Mouse (Mus musculus): ENCODE data around the gene Cenpm.

Gene Cenpm

DNA sequence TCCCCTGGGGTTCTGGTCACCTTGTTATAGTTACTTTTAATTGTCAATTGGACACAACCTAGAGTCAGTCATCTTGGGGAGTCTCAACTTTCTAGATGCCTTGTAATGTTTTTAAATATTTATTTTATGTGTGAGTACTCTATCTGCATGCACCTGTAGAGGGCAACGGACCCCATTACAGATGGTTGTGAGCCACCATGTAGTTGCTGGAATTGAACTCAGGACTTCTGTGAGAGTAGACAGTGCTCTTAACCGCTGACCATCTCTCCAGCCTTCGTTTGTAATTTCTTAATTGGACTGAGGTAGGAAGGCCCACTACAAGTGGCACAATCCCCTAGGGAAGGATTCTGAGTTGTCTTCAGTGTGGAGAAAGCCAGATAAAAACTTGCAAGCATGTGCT lies 1.2 kb downstream of the Cenpm start:
- no peak for DNase-seq (ENCODE audit: low spot score)

DNA sequence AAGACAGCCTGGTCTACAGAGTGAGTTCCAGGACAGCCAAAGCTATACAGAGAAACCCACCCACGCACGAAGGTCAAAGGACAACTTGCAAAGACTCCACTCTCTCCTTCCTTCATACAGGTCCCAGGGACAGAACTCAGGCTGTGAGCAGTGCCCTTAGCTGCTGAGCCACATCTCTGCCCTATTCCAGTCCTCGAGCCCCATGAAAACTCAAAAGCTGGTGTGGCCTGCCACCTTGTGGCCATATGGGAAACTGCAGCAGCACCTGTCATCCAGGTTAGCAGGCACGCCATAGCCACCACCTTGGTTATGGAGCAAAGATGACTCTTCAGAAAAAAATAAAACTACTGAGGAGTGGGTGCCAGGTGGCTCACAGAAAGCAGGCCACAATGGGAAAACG lies 8.0 kb downstream of the Cenpm start:
- peak; percentile 69 for DNase-seq (ENCODE audit: low spot score)

DNA sequence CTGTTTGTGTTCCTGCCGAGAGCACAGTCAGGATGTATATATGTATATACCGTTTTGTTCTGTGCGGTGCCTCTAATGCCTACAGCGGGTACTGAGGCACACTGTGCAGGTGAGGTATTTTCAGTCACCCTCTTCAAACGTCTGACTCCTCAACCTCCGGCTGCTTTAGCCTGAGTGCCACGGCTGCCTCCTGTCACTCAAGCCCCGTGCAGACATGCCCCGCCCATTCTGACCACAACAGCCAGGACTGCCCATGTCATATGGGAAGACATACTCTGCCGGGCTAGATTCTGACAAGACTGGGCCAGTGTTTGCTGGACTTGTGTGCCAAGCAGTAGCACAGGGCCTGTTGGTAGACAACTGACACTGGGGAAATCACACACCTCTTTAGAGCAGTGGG lies 8.9 kb downstream of the Cenpm start:
- DNase-seq (ENCODE audit: low spot score), result no peak

DNA sequence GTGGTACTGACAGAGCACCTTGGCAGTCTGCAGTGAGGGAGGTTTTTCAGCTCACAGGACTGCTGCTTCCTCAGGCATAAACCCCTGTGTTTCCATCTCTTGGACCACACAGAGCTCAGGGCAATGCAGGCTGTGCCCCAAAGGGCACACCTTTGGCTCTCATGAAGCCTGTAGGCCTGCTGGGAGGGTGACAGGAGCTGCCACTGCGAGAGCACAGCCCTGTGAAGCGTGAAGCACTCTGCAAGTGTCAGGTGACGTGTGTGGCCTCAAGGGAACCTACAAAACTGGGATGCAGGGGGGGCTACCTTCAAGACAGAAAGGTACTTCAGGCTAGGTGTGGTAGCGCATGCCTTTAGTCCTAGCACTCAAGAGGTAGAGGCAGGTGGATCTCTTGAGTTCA lies 11.9 kb downstream of the Cenpm start:
- no peak for DNase-seq (ENCODE audit: low spot score)

DNA sequence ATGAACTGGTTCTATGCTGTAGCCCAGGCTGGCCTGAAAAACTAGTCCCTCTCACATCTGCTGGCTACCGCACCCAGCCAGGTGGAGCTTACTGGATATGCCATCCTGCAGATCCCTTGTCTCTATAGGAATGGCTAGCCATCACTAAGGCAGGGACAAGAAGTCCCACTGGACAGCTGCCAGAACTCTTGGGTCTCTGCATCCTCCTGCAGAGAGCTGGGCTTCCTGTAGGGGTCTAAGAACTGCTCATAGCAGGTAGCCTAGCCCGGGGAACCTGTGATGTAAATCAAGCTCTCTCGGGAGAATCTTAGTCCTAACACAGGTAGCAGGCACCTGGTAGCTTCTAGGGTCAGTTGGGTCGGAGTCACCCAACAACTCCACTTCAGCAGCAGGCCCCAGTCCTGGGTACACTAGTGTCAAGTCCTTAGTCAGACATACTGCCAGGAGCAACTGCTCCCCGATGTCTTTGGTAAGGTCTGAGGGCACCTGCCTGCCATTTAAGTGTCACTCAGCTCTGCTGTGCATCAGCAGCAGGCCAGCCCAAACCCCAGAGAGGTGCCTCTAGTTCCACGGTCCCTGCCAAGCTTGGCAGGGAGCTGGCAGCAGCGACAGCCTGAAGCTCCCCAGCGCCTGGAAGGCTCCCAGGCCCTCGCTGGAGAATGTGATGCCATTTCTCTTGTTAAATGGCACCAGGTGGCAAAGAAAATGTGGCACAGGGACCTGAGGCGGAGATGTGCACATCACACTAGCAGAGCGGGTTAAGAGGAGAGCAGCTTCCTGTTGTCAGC lies 12.8 kb downstream of the Cenpm start:
- DNase-seq (ENCODE audit: low spot score), result no peak

DNA sequence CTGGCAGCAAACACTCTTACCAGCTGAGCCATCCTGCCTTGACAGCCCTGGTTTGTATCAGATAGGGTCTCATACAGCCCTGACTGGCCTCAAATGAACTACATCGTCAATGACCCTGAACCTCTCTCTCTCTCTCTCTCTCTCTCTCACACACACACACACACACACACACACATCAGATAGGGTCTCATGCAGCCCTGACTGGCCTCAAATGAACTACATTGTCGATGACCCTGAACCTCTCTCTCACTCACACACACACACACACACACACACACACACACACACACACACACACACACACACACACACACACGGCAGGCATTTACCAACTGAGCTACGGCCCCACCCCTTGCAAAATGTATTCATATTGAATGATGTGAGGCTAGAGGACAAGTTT lies 13.4 kb downstream of the Cenpm start:
- DNase-seq (ENCODE audit: low spot score), result no peak

DNA sequence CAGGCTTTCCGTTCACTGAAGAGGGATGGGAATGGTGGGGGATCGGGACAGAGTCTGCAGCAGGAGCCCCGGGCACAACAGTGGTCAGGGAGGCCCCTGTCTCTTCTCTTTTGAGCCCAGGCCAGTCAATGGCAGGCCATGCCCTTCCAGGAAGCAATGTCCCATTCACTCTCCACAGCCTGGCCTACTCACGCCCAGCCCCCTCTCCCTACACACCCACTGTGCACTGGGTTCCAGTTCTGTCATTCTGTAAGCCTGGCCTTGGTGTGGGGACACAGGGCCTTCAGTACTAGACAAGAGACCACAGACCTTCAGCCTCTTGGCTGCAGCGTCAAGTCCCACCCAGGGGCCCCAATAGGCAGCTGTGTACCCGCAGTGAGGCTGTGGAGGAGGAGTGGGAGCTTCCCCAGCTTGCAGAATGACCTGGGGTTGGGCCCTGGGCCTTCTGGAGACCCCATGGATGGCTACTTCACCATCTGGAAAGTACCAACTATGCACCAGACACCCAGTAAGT lies 14.4 kb downstream of the Cenpm start:
- no peak for DNase-seq (ENCODE audit: low spot score)

DNA sequence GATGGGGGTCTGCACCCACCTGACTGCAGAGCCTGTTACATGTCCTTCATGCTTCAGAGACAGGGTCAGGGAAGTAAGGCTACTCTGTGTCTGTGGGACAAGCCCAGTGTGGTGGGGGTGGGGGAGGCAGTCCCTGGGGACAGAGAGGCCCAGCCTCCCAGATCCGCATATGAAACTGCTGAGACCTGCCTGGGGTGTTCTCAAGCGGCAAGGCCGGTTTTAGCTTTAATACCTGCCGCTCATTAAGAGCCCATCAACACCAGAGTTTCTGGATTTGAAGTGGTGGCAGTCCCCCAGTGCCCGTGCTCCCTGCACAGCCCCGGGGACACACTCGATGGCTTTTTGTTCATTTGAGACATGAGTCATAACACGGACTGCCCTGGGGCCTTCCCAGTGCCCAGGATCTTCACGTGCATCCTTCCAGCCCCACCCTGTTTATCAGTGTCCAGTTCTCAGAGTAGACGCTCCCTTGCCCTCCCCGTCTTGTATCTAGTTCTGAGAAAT lies 15.0 kb downstream of the Cenpm start:
- no peak for DNase-seq (ENCODE audit: low spot score)

DNA sequence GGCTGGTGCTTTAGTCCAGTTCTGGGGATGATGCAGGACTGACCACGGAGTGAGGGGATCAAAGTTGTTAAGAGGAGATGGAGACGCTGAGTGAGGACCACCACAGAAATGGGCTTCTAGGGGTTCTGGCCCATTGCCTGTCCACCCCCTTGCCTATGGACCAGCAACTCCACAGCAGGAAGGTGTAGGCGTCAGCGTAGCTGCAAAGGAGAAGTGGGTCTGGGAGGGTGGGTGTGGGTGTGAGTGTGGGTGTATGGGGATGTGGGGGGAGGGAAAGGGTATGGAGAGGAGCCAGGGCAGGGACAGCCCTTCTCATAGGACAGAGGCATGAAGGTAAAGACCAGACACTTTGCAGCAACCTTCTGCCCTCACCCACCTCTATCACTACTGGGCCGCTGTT lies 18.8 kb downstream of the Cenpm start:
- DNase-seq (ENCODE audit: low spot score), result no peak

DNA sequence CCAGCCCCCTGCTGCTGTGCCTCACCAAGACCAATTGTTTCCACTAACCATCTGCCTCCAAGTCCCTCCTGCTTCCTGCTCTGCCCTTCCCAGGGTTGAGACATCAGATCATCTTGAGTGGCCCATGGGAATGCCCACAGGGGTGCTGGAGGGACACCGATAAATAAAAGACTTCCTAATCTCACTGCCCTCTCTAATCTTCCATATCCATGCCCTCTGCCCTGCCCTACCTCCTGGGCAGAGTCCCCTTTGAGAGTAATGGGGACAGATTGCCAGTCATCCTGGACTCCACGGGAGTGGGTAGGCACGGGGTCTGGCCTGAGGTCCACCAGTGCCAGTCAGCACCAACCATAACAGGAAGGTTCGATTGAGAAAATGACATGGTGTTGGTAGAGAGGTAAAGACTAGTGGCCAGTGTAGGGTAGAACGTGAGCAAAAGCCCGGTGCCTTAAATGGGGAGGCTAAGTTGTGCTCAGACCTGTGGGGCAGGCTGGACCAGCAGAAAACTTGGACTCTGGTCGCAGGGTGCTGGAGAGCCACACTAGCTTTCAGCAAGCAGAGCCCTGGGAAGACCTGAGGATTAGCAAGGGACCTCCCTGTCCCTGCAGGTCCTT lies 19.8 kb downstream of the Cenpm start:
- no peak for DNase-seq (ENCODE audit: low spot score)

DNA sequence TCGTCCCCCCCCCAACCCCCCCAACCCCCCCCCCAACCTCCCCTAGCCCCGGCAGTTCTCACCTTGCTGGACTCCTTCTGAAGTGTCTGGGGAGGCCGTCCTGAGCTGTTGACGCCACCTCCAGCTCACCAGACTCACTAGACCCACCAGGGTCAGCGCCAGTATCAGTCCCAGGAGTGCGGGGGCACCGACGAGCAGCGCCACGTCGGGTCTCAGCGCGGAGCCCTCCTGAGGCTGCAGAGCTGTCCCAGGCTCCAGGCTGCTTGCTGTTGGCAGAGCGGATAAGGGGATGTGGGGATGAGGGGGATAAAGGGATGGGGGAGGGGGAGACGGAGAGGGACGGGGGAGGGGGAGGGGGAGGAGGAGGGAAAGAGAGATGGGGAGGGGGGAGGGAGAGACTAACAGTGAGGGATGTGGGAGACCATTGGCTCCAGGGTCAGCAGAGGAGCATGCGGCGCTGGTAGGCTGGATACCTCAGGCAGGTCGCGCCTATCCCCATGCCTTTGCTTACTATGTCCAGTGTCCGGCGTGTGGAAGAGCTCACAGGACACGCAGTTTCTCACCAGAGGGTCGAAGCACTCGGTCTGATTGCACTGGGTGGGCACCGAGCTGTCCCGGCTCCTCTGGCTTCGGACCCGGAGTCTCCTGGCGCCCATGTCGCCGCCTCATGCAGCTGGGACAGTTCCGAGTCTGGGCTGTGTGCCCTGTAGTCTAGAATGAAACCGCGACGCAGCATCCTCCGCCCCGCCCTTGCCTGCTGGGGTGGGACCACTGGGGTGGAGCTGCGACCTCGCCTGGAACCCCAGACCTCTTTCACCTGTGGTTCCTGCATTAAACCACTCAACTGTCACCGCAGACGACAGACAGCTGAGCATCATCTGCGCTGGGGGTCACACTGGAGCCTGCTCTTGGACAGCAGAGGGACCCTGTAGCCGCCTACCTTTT lies 20.6 kb downstream of the Cenpm start, which contains the start of gene Tnfrsf13c:
TSS of gene Tnfrsf13c (minus strand) at position 713 of the 945 bp plus-strand sequence.
- no peak for DNase-seq (ENCODE audit: low spot score)

DNA sequence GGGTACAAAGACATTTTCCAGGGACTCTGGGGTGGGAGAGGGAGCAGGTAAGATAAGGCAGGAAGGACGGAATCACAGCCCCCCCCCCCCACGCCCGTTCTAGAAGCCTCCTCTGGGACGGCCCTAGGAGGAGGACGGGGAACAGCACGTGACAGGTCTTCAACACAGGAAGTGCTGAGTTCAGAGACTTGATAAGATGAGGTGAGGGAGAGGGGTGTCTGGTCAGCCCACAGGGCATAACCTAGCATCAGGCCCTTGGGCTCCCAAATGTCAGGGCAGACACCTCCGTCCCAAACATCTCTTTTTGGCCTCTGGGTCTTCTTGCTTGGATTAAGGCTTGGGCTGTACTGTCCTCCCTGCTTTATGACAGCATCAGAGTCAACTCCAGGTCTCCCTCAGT lies 21.3 kb downstream of the Cenpm start:
- DNase-seq (ENCODE audit: low spot score), result no peak

DNA sequence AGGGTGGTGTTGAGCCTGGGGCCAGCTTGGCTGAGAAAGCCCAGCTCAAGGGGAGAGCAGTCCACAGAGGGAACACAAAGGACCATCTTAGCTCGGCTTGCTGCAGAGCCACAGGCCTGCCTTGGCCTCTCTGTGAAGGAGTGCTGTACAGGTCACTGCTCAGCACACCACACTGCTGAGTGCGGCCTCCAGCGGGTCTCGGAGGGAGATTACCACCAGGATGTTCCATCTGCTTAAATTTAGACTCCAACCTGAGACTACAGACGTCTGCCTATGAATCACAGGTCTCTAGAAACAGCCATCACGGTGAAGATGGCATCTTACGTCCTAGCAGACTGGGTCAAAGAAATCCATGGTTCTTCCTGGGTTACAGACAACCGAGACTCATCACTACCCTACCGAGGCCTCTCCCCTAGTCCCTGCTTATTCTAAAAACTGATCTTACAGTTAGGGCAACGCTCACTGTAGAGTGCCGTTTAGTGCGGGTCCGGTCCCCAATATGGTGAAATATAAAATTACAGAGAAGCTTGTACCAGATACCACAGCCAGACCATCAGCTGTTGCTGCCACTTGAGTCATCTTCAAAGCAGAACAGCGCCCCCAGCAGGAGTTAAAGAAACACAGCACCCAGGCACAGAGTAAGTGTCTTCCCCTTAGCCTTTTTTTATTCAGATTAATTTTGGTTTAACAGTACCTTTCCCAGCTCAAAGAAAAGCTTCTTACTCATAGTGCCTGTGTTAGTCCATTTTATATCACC lies 23.3 kb downstream of the Cenpm start:
- no peak for DNase-seq (ENCODE audit: low spot score)

DNA sequence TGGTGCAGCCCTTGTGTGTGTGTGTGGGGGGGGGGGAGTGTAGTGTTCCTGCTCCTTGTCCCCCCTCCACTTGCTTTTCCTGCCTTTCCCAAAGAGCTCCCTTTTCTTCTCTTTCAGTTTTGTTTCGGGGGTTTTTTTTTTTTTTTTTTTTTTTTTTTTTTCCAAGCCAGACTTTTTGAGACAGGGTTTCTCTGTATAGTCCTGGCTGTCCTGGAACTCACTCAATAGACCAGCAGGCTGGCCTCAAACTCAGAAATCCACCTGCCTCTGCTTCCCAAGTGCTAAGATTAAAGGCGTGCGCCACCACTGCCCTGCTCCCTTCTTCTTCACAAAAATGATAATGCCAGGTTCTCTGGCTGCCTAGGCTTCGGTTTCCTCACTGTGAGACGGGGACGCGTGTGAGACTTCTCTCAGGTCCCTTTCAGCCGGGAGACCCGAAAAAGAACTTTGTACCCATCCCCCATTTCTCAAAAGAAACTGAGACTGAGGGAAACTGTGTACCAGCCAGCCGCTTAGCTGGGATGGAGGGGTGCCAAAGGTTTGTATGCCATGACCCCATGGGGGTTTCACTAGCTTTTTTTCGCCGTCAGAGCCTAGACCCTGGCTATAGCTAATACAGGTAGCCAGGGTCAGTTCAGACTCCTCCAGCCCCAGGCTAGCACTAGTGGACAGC lies 24.4 kb downstream of the Cenpm start:
- no peak for DNase-seq (ENCODE audit: low spot score)

DNA sequence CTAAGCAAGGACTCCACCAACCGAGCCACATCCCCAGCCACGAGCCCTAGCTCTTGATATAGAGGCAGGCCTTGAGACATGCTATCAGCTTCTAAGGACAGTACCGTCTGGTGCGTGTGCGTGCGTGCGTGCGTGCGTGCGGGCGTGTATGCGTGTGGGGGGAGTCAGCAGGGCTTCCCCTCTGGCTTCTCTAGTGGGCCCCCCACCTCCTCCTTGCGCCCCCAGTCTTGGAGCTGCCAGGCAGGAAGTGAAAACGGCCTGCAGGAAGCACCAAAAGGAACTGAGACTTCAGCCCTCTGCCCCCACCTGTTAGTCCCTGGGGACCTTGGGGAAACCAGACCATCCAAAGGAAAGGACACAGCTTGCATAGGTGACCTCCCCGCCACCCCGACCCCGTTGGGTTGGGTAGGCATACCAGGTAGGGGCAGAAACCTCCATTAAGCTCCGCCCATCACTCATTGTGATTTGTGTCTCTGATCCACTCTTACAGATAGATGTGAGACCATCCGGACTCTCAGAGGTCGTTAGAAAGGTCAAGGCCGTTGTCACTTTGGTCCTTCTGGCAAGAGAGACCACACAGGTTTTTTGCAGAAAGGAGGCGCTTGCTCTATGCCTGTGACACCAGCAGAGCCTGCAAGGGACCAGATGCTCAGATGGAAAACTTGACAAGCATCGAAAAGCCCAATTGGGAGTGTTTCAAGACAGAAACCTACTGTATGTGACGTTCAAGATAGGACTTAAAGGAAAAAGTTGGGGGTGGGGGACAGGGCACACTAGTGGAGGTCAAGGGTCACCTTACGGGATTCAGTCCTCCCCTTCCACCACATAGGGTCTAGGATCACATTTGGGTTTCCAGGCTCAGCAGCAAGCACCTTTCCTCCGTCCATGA lies 25.5 kb downstream of the Cenpm start:
- no peak for DNase-seq (ENCODE audit: low spot score)

DNA sequence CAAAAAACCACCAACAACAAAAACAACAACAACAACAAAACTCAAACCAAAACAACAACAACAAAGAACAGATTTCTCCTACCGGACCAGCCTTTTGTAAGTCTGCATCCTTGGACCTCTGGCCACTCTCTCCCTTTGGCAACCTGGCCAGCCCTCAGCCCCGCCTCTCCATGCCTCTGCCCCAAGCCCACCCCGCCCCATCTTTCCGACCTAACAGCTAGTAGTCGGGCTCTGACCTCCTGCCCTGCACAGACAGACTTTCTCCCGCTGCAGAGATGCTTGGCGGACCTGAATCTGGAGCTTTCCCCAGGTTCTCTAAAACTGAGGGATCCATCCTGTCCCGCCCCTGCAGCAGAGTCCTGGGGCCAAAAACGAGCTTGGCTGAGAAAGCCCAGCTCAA lies 26.6 kb downstream of the Cenpm start:
- no peak for DNase-seq (ENCODE audit: low spot score)

DNA sequence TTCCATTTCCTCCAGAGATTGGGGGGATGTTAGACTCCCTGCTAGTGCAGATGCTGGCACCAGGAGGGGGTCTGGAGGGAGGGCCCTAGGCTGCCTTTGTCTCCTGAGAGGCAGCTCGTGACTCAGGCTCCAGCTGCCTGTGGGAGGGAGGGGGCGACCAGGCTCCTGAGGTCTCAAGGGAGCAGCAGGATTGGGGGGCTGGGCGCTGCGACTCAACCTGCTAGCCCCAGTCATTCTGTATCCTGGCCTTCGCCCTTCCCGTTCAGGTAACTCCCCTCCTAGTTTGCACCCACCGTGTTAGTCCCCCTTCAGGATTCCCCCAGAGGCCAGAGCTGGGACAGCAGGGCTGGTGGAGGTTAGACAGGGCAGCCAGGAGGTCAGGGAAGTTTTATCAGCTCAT lies 27.5 kb downstream of the Cenpm start:
- DNase-seq (ENCODE audit: low spot score), result no peak

DNA sequence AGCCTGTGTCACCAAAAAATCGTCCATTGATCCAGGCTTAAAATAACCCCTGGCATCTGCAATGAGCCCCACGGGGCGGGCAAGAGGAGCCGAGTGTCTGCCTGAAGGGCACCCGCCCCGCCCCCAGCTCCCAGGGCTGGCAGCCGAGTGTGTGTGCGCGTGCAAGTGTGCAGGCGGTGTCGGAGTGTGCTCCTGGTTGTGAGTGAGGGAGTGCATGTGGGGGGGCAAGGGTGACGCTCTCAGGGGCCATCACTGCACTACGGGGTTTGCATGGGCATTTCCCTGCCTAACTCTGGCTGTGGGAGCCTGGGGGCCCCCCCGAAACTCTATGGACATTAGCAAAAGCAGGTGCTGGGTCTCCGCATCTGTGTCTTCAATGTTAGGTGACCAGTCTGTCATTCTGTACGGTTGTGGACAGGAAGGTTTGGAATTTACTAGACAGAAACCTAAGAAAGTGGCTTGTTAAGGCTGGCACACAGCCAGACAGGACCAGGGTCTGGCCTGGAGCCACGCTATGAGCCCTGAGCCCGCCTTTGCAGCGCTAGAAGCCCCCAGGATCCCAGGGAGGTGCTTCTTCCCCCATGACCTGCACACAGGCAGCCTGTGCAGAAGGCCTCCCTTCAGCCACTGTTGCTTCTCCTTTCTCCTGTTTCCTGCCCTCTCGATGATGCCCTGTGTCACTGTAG lies 28.3 kb downstream of the Cenpm start:
- DNase-seq (ENCODE audit: low spot score), result no peak

DNA sequence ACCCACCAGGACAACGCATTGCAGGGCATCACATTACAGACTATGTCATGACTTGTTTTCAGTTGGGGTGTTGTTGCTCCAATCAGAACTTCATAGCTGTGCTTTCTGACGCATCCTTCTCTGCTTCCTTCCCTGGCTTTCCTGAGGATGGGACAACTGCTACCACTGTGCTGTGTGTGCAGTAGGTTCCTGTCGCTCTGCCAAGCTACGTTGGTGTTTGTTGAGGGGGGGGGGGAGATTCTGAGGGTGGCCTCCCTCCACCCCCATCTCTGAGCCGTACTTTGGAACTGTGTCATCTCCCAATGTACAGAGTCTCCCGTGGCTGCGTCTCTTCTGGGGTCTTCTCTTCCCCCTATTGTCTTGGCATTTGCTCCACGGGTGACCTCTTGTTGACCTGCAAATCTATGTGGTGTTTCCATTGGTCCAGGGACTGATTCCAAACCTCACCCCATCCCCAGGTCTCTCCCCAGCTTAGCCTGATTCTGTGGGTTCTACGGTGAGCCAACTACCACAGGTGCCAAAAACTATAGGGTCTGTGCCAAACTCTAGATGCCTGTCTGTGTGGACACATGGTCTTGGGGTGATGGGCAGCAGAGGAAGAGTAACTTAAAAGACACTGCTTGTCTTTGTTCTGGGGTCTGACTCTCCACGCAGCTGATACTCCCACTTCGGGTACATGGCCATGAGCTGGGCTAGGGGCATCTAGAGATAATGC lies 29.1 kb downstream of the Cenpm start:
- DNase-seq (ENCODE audit: low spot score), result no peak
